Mouse (Mus musculus) megakaryocyte, embryonic 14.5 days (primary cell): ENCODE data around the gene Amd1.

ENCODE experiments used
- FLI1 ChIP-seq: IDR thresholded peaks from 2 replicates; pipeline ENCODE4 v1.6.1; 2012; ENCODE audit warnings: low read length, inconsistent platforms, mixed read lengths
- GATA1 ChIP-seq: IDR thresholded peaks from 3 replicates; pipeline ENCODE4 v1.6.1; 2012; ENCODE audit warnings: mixed read lengths, low read length, inconsistent platforms, borderline replicate concordance

DNA sequence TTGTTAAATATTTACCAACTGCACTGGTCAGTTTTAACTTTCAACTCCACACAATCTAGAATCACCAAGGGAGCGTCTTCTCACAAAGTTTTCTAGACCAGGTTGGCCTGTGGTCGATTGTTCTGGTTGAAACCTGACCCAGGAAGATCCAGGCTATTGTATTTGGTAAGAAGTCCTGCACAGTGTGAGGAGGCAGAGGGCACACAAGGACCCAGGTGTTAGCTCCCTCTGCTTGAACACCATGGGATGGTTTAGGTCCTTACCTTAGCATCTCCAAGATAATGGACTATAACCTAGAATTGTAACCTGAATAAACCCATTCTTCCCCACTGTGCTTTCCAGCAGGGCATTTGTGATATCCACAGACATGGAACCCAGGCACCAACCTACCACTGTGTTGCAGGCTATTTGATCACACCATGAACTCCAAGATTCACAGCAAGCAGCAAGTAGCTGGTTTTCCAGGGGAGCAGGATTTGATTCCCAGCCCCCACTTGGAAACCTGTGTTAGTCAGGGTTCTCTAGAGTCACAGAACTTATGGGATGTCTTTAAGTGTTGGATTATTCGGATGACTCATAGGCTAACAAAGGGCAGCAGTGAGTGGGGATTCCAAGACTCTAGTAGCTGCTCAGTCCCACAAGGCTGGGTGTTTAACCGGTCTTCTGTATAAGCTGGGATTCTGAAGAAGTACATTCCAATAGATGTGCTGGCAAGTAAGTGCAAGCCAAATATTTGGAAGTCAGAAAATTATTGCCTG, 6.0 kb upstream of the Amd1 start:
- no peak for TF ChIP-seq GATA1
- no peak for TF ChIP-seq FLI1
